Comparison of ENCODE assay signal across 10 mouse cellular contexts in the genomic region with DNA sequence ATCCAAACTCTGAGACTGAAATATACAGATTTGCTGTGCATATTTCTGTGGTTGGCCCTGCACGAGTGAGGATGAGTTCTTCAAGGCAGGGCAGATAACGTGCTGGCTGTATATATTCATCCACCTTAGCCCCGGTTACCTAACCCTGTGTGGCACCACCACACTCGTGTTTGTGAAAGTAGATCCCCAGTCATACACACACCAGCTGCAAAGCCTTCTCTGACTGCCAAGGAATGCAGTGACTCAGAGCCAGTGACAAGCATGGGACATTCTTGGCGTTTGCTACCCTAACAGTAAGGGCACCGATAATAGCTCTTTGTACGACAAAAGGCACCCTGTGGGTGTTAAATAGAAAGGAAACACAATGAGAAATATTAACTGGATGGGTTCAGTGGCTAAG. TPM values are rescaled to one million over a fixed set of nuclear protein-coding genes. Genes with fewer than 3 reads are reported as not detected.
A peak's percentile ranks its signal among the peaks of the same experiment; 100 is the strongest.
DNase-seq lines count a peak whose midpoint lies in the region; ATAC-seq and TF ChIP-seq lines count a peak whose summit lies in the region.
"Had no signal": no experiment of that assay in that cellular context is flagged by ENCODE, and none has a peak within 500 bp of the region (broad histone marks: within the 10 kb centered on the region; RNA-seq: fewer than 3 reads in every experiment).

No protein-coding gene starts in this region.

- H3K4me1 ChIP-seq in cerebellum, adult 2 months (ENCODE audit: control insufficient read depth, insufficient read depth, low read length), result no peaks in the 10 kb centered on the region
- peaks cover 4% of the 10 kb centered on the region; the same call in 1 of the 2 replicates for H3K4me1 ChIP-seq in heart, embryonic 16.5 days (ENCODE audit: control insufficient read depth, insufficient read depth, low read length)
- no peaks in the 10 kb centered on the region for H3K4me1 ChIP-seq in neural tube, embryonic 15.5 days
- no peaks in the 10 kb centered on the region for H3K4me1 ChIP-seq in forebrain, embryonic 16.5 days (replicated peaks; ENCODE audit: control insufficient read depth, insufficient read depth, low read length)
- H3K4me1 ChIP-seq: liver, embryonic 15.5 days had no signal

- H3K36me3 ChIP-seq in heart, embryonic 16.5 days (ENCODE audit: control insufficient read depth, insufficient read depth), result peaks cover 18% of the 10 kb centered on the region
- H3K36me3 ChIP-seq in neural tube, embryonic 15.5 days, result no peaks in the 10 kb centered on the region
- H3K36me3 ChIP-seq in forebrain, embryonic 16.5 days (ENCODE audit: control insufficient read depth, insufficient read depth), result no peaks in the 10 kb centered on the region
- H3K36me3 ChIP-seq: liver, embryonic 15.5 days had no signal

- WGBS in cerebellum, adult 2 months, result 30% methylated on average over 7 of the region's 7 CpGs
- 25% methylated on average over 7 of the region's 7 CpGs for WGBS in heart, embryonic 16.5 days
- WGBS in neural tube, embryonic 15.5 days, result 66% methylated on average over 7 of the region's 7 CpGs
- WGBS in forebrain, embryonic 16.5 days, result 54% methylated on average over 7 of the region's 7 CpGs

- H3K9ac ChIP-seq in heart, embryonic 16.5 days (ENCODE audit: low read length), result no peak overlapping the region
- no peak overlapping the region for H3K9ac ChIP-seq in neural tube, embryonic 15.5 days (replicated peaks)
- no peak overlapping the region for H3K9ac ChIP-seq in forebrain, embryonic 16.5 days (replicated peaks; ENCODE audit: low read depth, low read length)
- H3K9ac ChIP-seq: hindbrain, embryonic 14.5 days; liver, embryonic 15.5 days had no signal

- peak overlapping the region; percentile 41 for H3K4me2 ChIP-seq in heart, embryonic 16.5 days (ENCODE audit: low read depth, low read length)
- H3K4me2 ChIP-seq in neural tube, embryonic 15.5 days, result no peak overlapping the region
- no peak overlapping the region for H3K4me2 ChIP-seq in forebrain, embryonic 16.5 days (ENCODE audit: low read length)
- H3K4me2 ChIP-seq: hindbrain, embryonic 14.5 days; liver, embryonic 15.5 days had no signal

- TF ChIP-seq POLR2A in cerebellum, adult 2 months (IDR thresholded peaks at IDR 0.05; ENCODE audit: borderline replicate concordance, insufficient read depth, low read length), result no peak

- H3K27me3 ChIP-seq in cerebellum, adult 2 months (ENCODE audit: control insufficient read depth, insufficient read depth, low read length), result no peaks in the 10 kb centered on the region
- no peaks in the 10 kb centered on the region for H3K27me3 ChIP-seq in heart, embryonic 16.5 days (ENCODE audit: control insufficient read depth, insufficient read depth, low read length)
- no peaks in the 10 kb centered on the region for H3K27me3 ChIP-seq in neural tube, embryonic 15.5 days (replicated peaks)
- no peaks in the 10 kb centered on the region for H3K27me3 ChIP-seq in forebrain, embryonic 16.5 days (replicated peaks; ENCODE audit: control insufficient read depth, insufficient read depth, low read length)

- ATAC-seq in heart, embryonic 16.5 days (replicated peaks; ENCODE audit: extremely low read depth, insufficient read depth, low FRiP score), result peak; percentile 95
- no peak for ATAC-seq in neural tube, embryonic 15.5 days (ENCODE audit: low FRiP score)
- ATAC-seq in erythroid progenitor cell, adult 5-6 weeks (replicated peaks; ENCODE audit: low FRiP score, poor library complexity, severe bottlenecking), result no peak
- ATAC-seq in forebrain, embryonic 16.5 days, result no peak

- no peak for DNase-seq in cerebellum, adult 2 months
- no peak for DNase-seq in cerebellum, postnatal 14 days
- peak; percentile 42 to 54 for DNase-seq in right cerebral cortex, adult 2 months (ENCODE audit: low spot score in 2 of 2)
- no peak for DNase-seq in right cerebral cortex, postnatal 14 days

- H3K4me3 ChIP-seq in cerebellum, adult 2 months (replicated peaks; ENCODE audit: insufficient read depth, low read depth, low read length), result no peak overlapping the region
- H3K4me3 ChIP-seq in heart, embryonic 16.5 days (ENCODE audit: low read length), result no peak overlapping the region
- H3K4me3 ChIP-seq in neural tube, embryonic 15.5 days (replicated peaks), result no peak overlapping the region
- H3K4me3 ChIP-seq in forebrain, embryonic 16.5 days (replicated peaks; ENCODE audit: low read length), result no peak overlapping the region
- H3K4me3 ChIP-seq: liver, embryonic 15.5 days had no signal

- 0 out of 2 replicates have a peak overlapping the region, but pooled peaks have one; percentile 36 for H3K27ac ChIP-seq in cerebellum, adult 2 months (ENCODE audit: insufficient read depth, low read length)
- peak overlapping the region; percentile 97 for H3K27ac ChIP-seq in heart, embryonic 16.5 days (ENCODE audit: low read length)
- H3K27ac ChIP-seq in neural tube, embryonic 15.5 days (replicated peaks), result no peak overlapping the region
- no peak overlapping the region for H3K27ac ChIP-seq in forebrain, embryonic 16.5 days (ENCODE audit: low read length)
- H3K27ac ChIP-seq: hindbrain, embryonic 14.5 days; liver, embryonic 15.5 days had no signal

- no peaks in the 10 kb centered on the region for H3K9me3 ChIP-seq in heart, embryonic 16.5 days (replicated peaks; ENCODE audit: control insufficient read depth, low read length)
- no peaks in the 10 kb centered on the region for H3K9me3 ChIP-seq in neural tube, embryonic 15.5 days (replicated peaks)
- no peaks in the 10 kb centered on the region for H3K9me3 ChIP-seq in forebrain, embryonic 16.5 days (ENCODE audit: control insufficient read depth, low read length)
- H3K9me3 ChIP-seq: liver, embryonic 15.5 days had no signal

- no peak for TF ChIP-seq CTCF in cerebellum, adult 2 months (IDR thresholded peaks at IDR 0.05; ENCODE audit: borderline replicate concordance, insufficient read depth, low read depth, low read length)

RNA-seq across cellular contexts. Expression of a gene that starts 28.8 kb away (rescaled TPM):
- polyA plus RNA-seq in cerebellum, adult 2 months (2012; rRNA removed), result 18.5 and 22.6 TPM in 2 replicates
- not detected in 2 replicates for polyA plus RNA-seq in heart, embryonic 16.5 days (2015; fragmentation: Nextera tagmentation; extraction: Ambion mirVana)
- 2.7 and 3.8 TPM in 2 replicates for polyA plus RNA-seq in neural tube, embryonic 15.5 days (2015; fragmentation: Nextera tagmentation; extraction: Ambion mirVana)
- not detected in 2 replicates for total RNA-seq in erythroid progenitor cell, adult 5-6 weeks (2015; ENCODE audit: low replicate concordance)
- total RNA-seq in erythroid progenitor cell, adult 5-6 weeks (2017; ENCODE audit: low replicate concordance), result not detected in 2 replicates
- 0.94 and 0.98 TPM in 2 replicates for polyA plus RNA-seq in forebrain, embryonic 16.5 days (2015; fragmentation: Nextera tagmentation; extraction: Ambion mirVana)
- polyA plus RNA-seq: liver, embryonic 15.5 days had no signal

Comparison
In these comparisons a context has a peak if more than half of its experiments do, and no peak if none do; other contexts are left out.
1. DNase-seq: peak in right cerebral cortex, adult 2 months (2 of 2); none in cerebellum, adult 2 months (0 of 2), cerebellum, postnatal 14 days (0 of 2) and right cerebral cortex, postnatal 14 days (single experiment).
2. H3K27ac ChIP-seq: peak in cerebellum, adult 2 months (single experiment) and heart, embryonic 16.5 days (single experiment); none in neural tube, embryonic 15.5 days (single experiment) and forebrain, embryonic 16.5 days (single experiment).